Mouse (Mus musculus): Measurements from ENCODE around the gene Bmpr1a.

DNA sequence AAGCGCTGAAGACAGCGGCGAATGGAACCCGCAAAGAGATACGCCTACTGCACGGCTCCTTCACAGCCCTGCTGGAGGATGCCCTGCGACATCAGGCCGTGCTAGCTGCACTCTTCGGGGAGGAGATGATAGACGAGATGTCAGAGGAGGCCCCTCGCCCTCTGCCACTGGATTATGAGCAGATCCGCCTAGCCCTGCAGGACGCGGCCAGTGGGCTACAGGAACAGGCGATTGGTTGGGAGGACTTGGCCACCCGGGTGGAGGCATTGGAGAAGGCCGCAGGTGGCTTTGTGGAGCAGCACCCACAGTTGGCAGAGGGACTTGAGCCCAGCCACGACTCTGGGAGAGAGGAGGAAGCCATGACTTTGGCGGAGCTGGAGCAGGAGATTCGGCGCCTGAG, 104.2 kb downstream of the Bmpr1a start:
- TF ChIP-seq CTCF (IDR thresholded peaks at IDR 0.05; ENCODE audit: low read depth, low read length), result no peak
- no peak for TF ChIP-seq POLR2A (IDR thresholded peaks at IDR 0.05; ENCODE audit: borderline replicate concordance, low read depth, low read length)

All from bone marrow macrophage, adult 2 months (primary cell).